Mouse (Mus musculus) 3T3-L1 (cell line): Measurements from ENCODE around the gene Cdh23.

Experiments used
- DNase-seq: peaks from one replicate; pipeline ENCODE4 v3.0.0-alpha.2; 2015; ENCODE audit warnings: low read depth, low spot score

The Cdh23 gene

DNA sequence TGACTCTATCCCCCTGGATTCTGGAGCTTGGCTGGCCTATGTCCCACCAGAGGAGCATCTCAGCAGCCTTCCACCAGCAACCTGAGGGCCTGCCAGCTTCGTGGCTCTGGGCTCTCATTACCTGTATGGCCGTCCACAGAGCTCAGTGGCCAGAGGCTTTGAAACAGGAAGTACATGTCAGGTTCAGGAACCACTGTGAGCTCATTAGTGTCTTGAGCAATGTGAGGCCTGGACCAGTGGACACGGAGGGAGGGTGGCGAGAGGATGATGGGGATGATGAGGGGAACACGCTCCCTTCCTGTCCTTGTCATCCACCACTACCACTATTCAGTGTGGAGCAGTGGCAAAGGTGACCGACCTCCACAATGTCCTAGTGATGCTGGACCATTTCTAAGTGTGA, 326.9 kb downstream of the Cdh23 start:
- no peak for DNase-seq

DNA sequence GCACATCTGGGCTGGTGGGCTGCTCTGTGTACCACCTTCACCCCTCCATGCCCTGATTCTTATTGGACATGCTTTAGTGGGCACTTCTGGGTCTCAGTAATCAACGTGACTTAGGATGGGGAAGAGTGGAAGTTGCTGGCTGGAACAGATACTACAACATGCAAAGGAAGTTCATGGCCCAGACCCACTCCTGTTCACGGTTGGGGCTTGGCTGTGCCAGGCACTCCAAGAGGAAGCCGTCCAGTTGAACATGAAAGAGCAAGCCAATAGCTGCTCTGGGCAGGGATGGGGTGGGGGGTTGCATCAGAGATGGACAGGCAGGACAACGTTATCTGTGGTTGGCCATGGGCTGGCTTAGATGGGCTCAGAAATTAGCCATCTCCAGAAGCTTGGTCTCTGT, 328.4 kb downstream of the Cdh23 start:
- no peak for DNase-seq

DNA sequence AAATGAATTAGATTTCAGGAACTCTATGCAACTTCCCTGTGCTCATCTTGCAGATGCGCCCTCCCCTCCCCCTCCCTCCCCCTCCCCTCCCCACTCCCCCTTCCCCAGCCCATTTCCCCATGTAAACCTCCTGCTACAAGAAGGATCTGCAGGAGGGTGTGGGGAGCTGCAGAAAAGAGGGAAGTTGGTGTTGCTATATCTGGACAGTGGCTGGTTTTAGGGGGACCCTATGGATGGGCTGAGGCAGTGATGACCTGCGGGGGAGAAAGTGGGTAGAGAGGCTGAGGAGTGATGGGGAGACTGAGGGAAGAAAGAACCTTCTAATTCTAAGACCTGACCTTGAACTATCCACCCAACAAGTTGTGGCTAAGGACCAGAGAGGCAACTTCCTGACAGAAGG, 329.1 kb downstream of the Cdh23 start:
- DNase-seq = no peak

GRCm38 (mm10) chr10:60363426-60363825, 332.9 kb downstream of the Cdh23 start:
- DNase-seq = no peak

DNA sequence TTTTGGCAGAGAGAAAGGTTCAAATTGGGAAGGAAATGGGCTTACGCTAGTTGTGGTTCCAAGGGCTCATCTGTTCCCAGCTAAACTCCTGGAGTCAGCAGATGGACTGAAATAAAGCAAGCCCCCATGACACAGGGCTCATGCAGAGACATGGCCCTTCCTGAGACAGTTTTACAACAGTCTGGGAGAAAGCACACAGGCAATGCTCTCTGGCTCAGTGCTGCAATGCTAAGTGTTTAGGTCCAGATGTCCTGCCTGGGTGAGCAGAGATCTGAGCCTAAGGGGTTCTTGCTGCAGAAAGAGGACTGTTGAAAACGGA, 334.0 kb downstream of the Cdh23 start:
- DNase-seq = no peak

- DNase-seq = no peak
These were observed 334.5 kb downstream of the Cdh23 start for GRCm38 (mm10) chr10:60361615-60362309.

DNA sequence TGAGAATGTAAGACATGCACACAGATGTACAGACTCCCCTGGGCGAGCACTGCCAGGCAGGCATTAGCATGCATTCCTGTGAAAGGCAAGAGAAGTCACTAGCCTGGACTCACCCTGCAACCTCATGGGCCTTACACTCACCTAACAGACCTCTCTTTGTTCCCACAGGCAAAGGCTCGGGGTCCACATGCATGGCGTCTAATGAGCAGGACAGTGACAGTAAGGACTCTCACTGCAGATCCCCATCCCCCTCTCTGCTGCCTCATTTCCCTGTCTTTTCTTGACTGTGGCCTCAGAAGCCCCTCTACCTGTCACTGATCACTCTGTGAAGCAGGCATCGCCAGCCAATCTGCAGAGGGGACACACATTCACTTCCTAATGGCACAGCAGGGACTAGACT, 337.5 kb downstream of the Cdh23 start:
- no peak for DNase-seq

GRCm38 (mm10) chr10:60357901-60358300, 338.4 kb downstream of the Cdh23 start:
- no peak for DNase-seq

GRCm38 (mm10) chr10:60357441-60357840, 338.8 kb downstream of the Cdh23 start:
- DNase-seq = no peak

GRCm38 (mm10) chr10:60354881-60355677, 341.2 kb downstream of the Cdh23 start:
- peak; percentile 85 for DNase-seq

- no peak for DNase-seq
These were observed 342.3 kb downstream of the Cdh23 start for GRCm38 (mm10) chr10:60354003-60354325.

DNA sequence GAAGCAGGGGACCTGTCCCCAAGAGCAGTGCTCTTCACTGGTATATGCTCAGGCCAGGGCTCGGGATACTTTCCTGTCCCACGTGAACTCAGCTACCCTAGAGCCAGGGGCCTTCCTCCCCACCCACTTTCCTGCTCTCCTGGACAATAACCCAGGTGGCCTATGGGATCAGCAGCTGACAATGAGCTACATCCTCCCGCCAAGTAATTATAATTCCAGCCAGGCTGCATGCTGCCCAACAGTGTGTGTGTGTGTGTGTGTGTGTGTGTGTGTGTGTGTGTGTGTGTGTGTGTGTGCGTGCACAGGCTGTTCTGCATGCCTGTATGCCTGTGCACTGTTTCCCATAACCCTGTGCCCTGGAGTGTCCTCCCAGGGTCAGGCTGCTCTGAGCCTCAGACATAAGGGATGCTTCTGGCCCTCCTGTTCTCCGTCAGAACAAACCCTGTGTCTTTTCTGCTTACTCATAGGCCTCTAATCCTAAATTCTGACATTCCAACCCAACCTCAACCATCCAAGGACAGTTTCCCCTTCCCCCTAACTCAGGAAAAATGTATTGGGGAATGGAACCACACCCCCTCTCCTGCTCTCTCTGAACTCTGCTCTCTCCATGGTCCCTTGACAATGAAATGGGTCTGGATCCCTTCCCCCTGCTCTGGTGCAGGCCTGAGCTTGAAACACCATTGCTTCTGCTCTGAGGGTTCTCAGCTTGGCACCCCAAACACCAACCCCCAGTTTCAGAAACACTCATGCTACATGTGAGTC, 342.9 kb downstream of the Cdh23 start:
- DNase-seq = peak; percentile 78

GRCm38 (mm10) chr10:60351761-60352455, 344.4 kb downstream of the Cdh23 start:
- peak; percentile 93 for DNase-seq

- peak; percentile 21 for DNase-seq
These were observed 345.0 kb downstream of the Cdh23 start for GRCm38 (mm10) chr10:60351248-60351647.

- DNase-seq = peak; percentile 95
These were observed 345.5 kb downstream of the Cdh23 start for GRCm38 (mm10) chr10:60350805-60351167.

- DNase-seq = no peak
These were observed 346.0 kb downstream of the Cdh23 start for GRCm38 (mm10) chr10:60350077-60350804.

- no peak for DNase-seq
These were observed 346.6 kb downstream of the Cdh23 start for GRCm38 (mm10) chr10:60349644-60350043.

DNA sequence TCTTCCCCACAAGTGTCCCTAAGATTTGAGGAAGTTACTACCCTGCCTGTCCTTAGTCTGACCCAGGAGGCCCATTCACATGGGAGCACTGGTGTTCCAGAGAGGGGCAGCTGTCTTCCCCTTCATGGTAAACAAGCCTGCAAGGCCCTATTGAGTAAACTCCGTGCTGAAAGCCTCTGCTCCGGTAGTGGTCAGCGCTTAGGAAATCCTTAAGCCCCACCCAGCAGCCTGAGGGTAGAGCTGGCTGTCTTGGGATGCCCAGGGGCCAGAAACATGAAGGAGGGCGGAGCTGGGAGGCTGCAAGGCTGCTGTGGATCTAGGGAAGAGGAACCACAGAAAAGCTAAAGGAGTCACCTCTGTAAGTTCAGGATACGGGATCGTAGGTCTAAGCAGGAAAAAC, 347.2 kb downstream of the Cdh23 start:
- DNase-seq = peak; percentile 77

- no peak for DNase-seq
These were observed 348.3 kb downstream of the Cdh23 start for GRCm38 (mm10) chr10:60347768-60348610.

GRCm38 (mm10) chr10:60346701-60347405, 349.4 kb downstream of the Cdh23 start, which contains the start of gene Vsir:
TSS of gene Vsir (plus strand) at chr10:60346851.
- DNase-seq = peak; percentile 57
